Mouse (Mus musculus) intestine, postnatal 0 days (tissue): ENCODE measurements around the gene Tmem150a. TPM values are rescaled to one million over a fixed set of nuclear protein-coding genes. Genes with fewer than 3 reads are reported as not detected.
A peak's percentile ranks its signal among the peaks of the same experiment; 100 is the strongest.

Experiments
- ATAC-seq: fragments of 200-750 bp; cut with Nextera tagmentation; 2 replicates; pipeline ENCODE4 v1.8.0; 2017; ENCODE audit warnings: mild to moderate bottlenecking, moderate TSS enrichment, moderate library complexity
- H3K27ac ChIP-seq: fragments of 300-500 bp; sonication (generic); 2 replicates; pipeline ENCODE4 v1.5.1; 2014; ENCODE audit warnings: mild to moderate bottlenecking, low read depth, low read length, moderate library complexity
- H3K27me3 ChIP-seq: fragments of 300-500 bp; sonication (generic); replicated peaks from 2 replicates; pipeline ENCODE4 v1.6.1; 2014; ENCODE audit warnings: low read length, mixed read lengths; ENCODE audit not compliant: control insufficient read depth, insufficient read depth
- H3K36me3 ChIP-seq: fragments of 300-500 bp; sonication (generic); 2 replicates; pipeline ENCODE4 v1.6.1; 2014; ENCODE audit warnings: mild to moderate bottlenecking, moderate library complexity; ENCODE audit not compliant: control insufficient read depth, insufficient read depth
- H3K4me1 ChIP-seq: fragments of 300-500 bp; sonication (generic); replicated peaks from 2 replicates; pipeline ENCODE4 v1.6.1; 2014; ENCODE audit warnings: antibody characterized with exemption, low read length, mixed read lengths; ENCODE audit not compliant: control insufficient read depth, insufficient read depth
- H3K4me2 ChIP-seq: fragments of 300-500 bp; sonication (generic); replicated peaks from 2 replicates; pipeline ENCODE4 v1.6.1; 2014; ENCODE audit warnings: low read depth, mild to moderate bottlenecking, moderate library complexity
- H3K4me3 ChIP-seq: fragments of 300-500 bp; sonication (generic); 2 replicates; pipeline ENCODE4 v1.5.1; 2014; ENCODE audit warnings: low read depth, low read length
- H3K9ac ChIP-seq: fragments of 300-500 bp; sonication (generic); 2 replicates; pipeline ENCODE4 v1.6.1; 2014; ENCODE audit warnings: mild to moderate bottlenecking, low read depth, low read length
- H3K9me3 ChIP-seq: fragments of 300-500 bp; sonication (generic); 2 replicates; pipeline ENCODE4 v1.6.1; 2016; ENCODE audit warnings: mixed run types; ENCODE audit not compliant: control insufficient read depth
- CTCF ChIP-seq: sonication (generic); IDR thresholded peaks from 2 replicates; pipeline ENCODE4 v1.5.1; 2016; ENCODE audit warnings: low read depth, mild to moderate bottlenecking, control low read depth, antibody characterized with exemption, moderate library complexity
- WGBS: fragments of 180-500 bp; shearing (Covaris S2); extraction: QIAGEN DNeasy Blood & Tissue Kit; methylation state at CpG from one replicate; pipeline ENCODE4 v1.1.7; 2014; 5-methylcytosine and 5-hydroxymethylcytosine counted together
- polyA plus RNA-seq: library from polyadenylated mRNA; unstranded; fragments of >200 nt; fragmentation: Nextera tagmentation; extraction: Ambion mirVana; gene quantifications from 2 replicates; pipeline ENCODE4 v1.2.1, GENCODE M21; 2015

Gene Tmem150a
- polyA plus RNA-seq = 12.4 and 14.2 TPM in 2 replicates

DNA sequence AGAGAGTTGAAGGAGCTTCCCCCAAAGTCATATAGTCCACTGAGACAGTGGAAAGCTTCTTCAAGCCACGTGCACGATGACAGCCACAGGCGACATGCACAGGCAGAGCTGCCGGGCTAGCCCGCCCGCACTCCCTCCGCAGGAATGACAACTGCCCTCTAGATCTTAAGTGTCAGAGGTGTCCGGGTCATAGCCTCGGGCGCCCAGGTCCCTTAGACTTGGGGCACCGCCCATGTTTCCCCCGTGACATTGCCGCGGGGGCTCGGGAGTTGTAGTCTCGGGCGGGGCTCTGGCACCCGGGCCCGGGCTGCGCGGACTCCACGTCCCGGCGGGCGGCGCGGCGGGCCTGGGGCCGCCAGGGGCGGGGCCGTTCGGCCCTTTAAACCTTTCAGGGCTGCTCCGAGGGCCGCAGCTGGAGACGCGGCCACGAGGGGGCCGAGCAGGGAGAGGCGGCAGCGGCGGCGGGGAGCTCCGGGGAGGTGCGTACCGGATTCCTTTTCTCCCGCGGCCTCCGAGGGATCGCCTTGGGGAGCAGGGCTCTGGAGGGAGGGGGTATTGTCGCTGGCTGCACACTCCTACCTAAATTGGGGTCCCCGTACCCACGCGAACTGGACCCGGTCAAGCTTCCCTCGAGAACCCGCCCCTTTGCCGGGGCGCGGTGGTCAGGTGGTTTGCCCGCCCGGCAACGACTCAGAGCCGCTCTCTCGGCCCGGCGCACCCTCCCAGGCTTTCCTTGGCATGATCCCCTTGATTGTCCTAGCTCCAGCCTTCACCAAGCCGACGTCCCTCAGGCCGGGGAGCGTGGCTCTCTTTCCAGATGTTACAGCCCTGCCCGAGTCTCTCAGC, at the start of gene Tmem150a:
Gene Tmem150a (plus strand): TSS at position 382 of the 846 bp plus-strand sequence.
- H3K36me3 ChIP-seq = peaks cover 20% of the 10 kb centered on the region; the same call in 1 of the 2 replicates
- H3K4me3 ChIP-seq = peak within 1 kb of the TSS; percentile 63
- H3K4me1 ChIP-seq = 0 out of 2 replicates have a peak, but pooled peaks cover 3% of the 10 kb centered on the region
- H3K27ac ChIP-seq = peak within 1 kb of the TSS; percentile 60
- no peaks in the 10 kb centered on the region for H3K27me3 ChIP-seq
- no peaks in the 10 kb centered on the region for H3K9me3 ChIP-seq
- peak; percentile 68 for TF ChIP-seq CTCF
- peak; percentile 85 for ATAC-seq
- H3K4me2 ChIP-seq = peak within 1 kb of the TSS; percentile 93
- WGBS = under 1% methylated on average over 65 of the region's 71 CpGs
- peak within 1 kb of the TSS; percentile 58 for H3K9ac ChIP-seq

GRCm38 (mm10) chr6:72312198-72312597, 43.0 kb upstream of the Tmem150a start:
- Histone ChIP-seq H3K9me3 (no peaks in the 10 kb centered on the region), H3K36me3 (peaks cover 1% of the 10 kb centered on the region; the same call in 1 of the 2 replicates), H3K4me3 (no peak overlapping the region), H3K27ac (no peak overlapping the region), H3K4me1 (no peaks in the 10 kb centered on the region), H3K4me2 (no peak overlapping the region), H3K27me3 (no peaks in the 10 kb centered on the region), H3K9ac (no peak overlapping the region)
- WGBS = 89% methylated on average over 3 of the region's 3 CpGs
- no peak; the same call in 1 of the 2 replicates for ATAC-seq
- TF ChIP-seq CTCF = no peak

- Histone ChIP-seq H3K27me3 (no peaks in the 10 kb centered on the region), H3K27ac (no peak overlapping the region), H3K4me1 (no peaks in the 10 kb centered on the region), H3K4me2 (no peak overlapping the region), H3K36me3 (peaks cover 9% of the 10 kb centered on the region; the same call in 1 of the 2 replicates), H3K9me3 (no peaks in the 10 kb centered on the region), H3K4me3 (no peak overlapping the region), H3K9ac (no peak overlapping the region)
- WGBS = 90% methylated on average over 11 of the region's 11 CpGs
- ATAC-seq = no peak
- TF ChIP-seq CTCF = no peak
Observed at GRCm38 (mm10) chr6:72313124-72313867, 42.0 kb upstream of the Tmem150a start.

DNA sequence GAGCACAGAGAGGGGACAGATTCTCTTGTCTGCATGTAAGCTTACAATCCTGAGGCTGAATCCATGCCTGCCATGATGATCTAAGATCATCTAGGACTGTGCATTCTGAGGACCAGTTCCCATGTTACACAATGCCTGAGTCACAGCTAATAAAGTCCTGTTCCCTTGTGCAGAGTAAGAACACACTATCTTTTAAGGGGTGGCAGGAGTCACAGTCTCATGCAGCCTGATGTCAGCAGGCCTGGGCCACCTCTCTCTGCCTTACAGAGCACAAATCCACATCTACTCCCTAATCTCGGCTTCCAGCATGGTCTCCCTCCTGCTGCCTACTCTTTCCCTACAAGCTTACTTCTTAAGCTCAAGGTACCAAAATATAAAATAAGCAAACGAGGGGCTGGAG, 39.9 kb upstream of the Tmem150a start:
- Histone ChIP-seq H3K4me2 (no peak overlapping the region), H3K27ac (no peak overlapping the region), H3K9ac (no peak overlapping the region), H3K36me3 (peaks cover 27% of the 10 kb centered on the region), H3K4me3 (no peak overlapping the region), H3K9me3 (no peaks in the 10 kb centered on the region), H3K4me1 (no peaks in the 10 kb centered on the region), H3K27me3 (no peaks in the 10 kb centered on the region)
- WGBS = 85% methylated on average over 2 of the region's 2 CpGs
- ATAC-seq = peak; percentile 52; the same call in 1 of the 2 replicates
- TF ChIP-seq CTCF = no peak

DNA sequence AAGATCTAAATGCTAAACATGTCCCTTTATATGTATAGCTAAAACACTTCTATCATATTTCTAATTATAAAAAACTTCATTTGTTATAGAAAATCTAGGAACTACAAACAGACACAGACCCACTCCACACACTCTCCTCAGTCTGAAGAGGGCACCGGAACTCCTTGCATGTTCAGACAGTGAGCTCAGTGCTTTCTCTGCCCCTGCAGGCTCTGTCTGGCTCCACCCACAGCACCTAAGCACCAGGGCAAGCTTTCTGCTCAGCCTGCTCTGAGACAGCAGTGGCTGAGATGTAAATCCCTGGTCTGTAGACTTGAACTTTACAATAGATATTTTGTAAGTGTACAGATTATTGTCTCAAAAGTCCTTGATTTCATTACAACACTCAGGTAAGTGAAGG, 39.2 kb upstream of the Tmem150a start:
- H3K4me3 ChIP-seq = no peak overlapping the region
- H3K27me3 ChIP-seq = no peaks in the 10 kb centered on the region
- peaks cover 34% of the 10 kb centered on the region for H3K36me3 ChIP-seq
- no peak for ATAC-seq
- 77% methylated on average over 1 of the region's 1 CpGs for WGBS
- no peaks in the 10 kb centered on the region for H3K9me3 ChIP-seq
- no peak overlapping the region for H3K27ac ChIP-seq
- no peak for TF ChIP-seq CTCF
- no peak overlapping the region for H3K9ac ChIP-seq
- no peaks in the 10 kb centered on the region for H3K4me1 ChIP-seq
- no peak overlapping the region for H3K4me2 ChIP-seq

- H3K4me3 ChIP-seq = no peak overlapping the region
- no peak overlapping the region for H3K27ac ChIP-seq
- H3K27me3 ChIP-seq = no peaks in the 10 kb centered on the region
- 94% methylated on average over 4 of the region's 5 CpGs for WGBS
- TF ChIP-seq CTCF = no peak
- peaks cover 52% of the 10 kb centered on the region for H3K36me3 ChIP-seq
- H3K4me1 ChIP-seq = no peaks in the 10 kb centered on the region
- H3K9me3 ChIP-seq = no peaks in the 10 kb centered on the region
- no peak for ATAC-seq
- no peak overlapping the region for H3K4me2 ChIP-seq
- H3K9ac ChIP-seq = no peak overlapping the region
Observed at GRCm38 (mm10) chr6:72318440-72318839, 36.8 kb upstream of the Tmem150a start.
